Mouse (Mus musculus) kidney, embryonic 16.5 days (tissue): ENCODE results near the gene Cnot2. TPM values are rescaled to one million over a fixed set of nuclear protein-coding genes. Genes with fewer than 3 reads are reported as not detected.

ENCODE experiments used
- ATAC-seq: fragments of 200-750 bp; cut with Nextera tagmentation; 2 replicates; pipeline ENCODE4 v1.8.0; 2017; ENCODE audit warnings: moderate TSS enrichment; ENCODE audit not compliant: low FRiP score, low TSS enrichment
- H3K27ac ChIP-seq: fragments of 300-500 bp; sonication (generic); 2 replicates; pipeline ENCODE4 v1.5.1; 2014; ENCODE audit warnings: low read length
- H3K27me3 ChIP-seq: fragments of 300-500 bp; sonication (generic); 2 replicates; pipeline ENCODE4 v1.6.1; 2014; ENCODE audit warnings: low read length, control low read depth, mixed read lengths; ENCODE audit not compliant: insufficient read depth
- H3K36me3 ChIP-seq: fragments of 300-500 bp; sonication (generic); 2 replicates; pipeline ENCODE4 v1.6.1; 2014; ENCODE audit warnings: low read length, control low read depth, mixed read lengths; ENCODE audit not compliant: insufficient read depth
- H3K4me1 ChIP-seq: fragments of 300-500 bp; sonication (generic); 2 replicates; pipeline ENCODE4 v1.6.1; 2014; ENCODE audit warnings: low read length, control low read depth, mixed read lengths; ENCODE audit not compliant: insufficient read depth
- H3K4me2 ChIP-seq: fragments of 300-500 bp; sonication (generic); replicated peaks from 2 replicates; pipeline ENCODE4 v1.6.1; 2014; ENCODE audit warnings: low read depth, low read length
- H3K4me3 ChIP-seq: fragments of 300-500 bp; sonication (generic); 2 replicates; pipeline ENCODE4 v1.5.1; 2014; ENCODE audit warnings: mild to moderate bottlenecking, low read length
- H3K9ac ChIP-seq: fragments of 300-500 bp; sonication (generic); replicated peaks from 2 replicates; pipeline ENCODE4 v1.6.1; 2014; ENCODE audit warnings: low read length
- H3K9me3 ChIP-seq: fragments of 300-500 bp; sonication (generic); 2 replicates; pipeline ENCODE4 v1.6.1; 2016; ENCODE audit warnings: low read length, control low read depth
- WGBS: fragments of 180-500 bp; shearing (Covaris S2); extraction: QIAGEN DNeasy Blood & Tissue Kit; methylation state at CpG from one replicate; pipeline ENCODE4 v1.1.7; 2014; 5-methylcytosine and 5-hydroxymethylcytosine counted together
- microRNA-seq: library from miRNA; unstranded; fragments of <30 nt; microRNA quantifications from one replicate; pipeline ENCODE4, GENCODE M21; 2016
- polyA plus RNA-seq: library from polyadenylated mRNA; unstranded; fragments of >200 nt; fragmentation: Nextera tagmentation; extraction: Ambion mirVana; gene quantifications from 2 replicates; pipeline ENCODE4 v1.2.1, GENCODE M21; 2015

Cnot2 gene
- polyA plus RNA-seq, 1 experiment from 2014 or later, result 108 TPM

DNA sequence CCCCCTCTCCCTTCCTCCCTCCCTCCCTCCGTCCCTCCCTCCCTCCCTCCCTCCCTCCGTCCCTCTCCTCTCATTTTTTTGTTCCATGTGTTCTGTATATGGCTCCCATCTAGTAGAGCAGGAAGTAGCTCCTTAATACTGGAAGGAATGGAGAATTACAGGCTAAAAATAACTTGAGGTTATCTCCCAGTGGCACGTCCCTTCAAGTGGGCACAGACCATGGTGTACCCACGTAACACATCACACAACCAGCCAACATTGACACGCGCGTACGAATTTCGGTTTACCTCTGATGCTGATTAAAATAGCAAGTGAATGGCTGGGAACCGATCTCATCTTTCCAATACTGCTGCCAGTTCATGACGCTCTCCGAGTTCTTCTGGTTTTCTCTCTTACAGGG, 135.3 kb downstream of the Cnot2 start:
- 94% methylated on average over 10 of the region's 12 CpGs for WGBS
- H3K36me3 ChIP-seq, result no peaks in the 10 kb centered on the region
- H3K9ac ChIP-seq, result no peak overlapping the region
- ATAC-seq, result no peak
- no peak overlapping the region for H3K4me2 ChIP-seq
- no peaks in the 10 kb centered on the region for H3K27me3 ChIP-seq
- no peak overlapping the region for H3K27ac ChIP-seq
- peaks cover 10% of the 10 kb centered on the region for H3K4me1 ChIP-seq
- peaks cover 2% of the 10 kb centered on the region; the same call in 1 of the 2 replicates for H3K9me3 ChIP-seq
- no peak overlapping the region for H3K4me3 ChIP-seq

DNA sequence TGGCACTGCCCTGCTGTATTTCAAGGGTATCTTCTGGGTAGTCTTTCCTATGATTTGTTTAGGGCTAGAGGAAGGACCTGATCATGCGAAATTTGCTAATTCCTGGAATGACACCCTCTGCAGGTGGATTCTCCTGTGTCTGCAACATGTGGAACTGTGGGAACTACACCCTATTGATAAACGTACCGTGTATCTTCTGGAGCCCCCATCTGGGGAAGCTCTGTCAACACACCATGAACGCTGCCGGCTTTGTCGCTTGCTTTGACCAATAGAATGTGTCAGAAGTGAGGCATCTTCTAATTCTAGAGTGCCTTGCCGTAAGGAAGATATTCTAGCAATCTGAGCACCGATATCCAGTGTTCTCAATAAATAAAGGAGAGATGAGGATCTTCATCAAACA, 136.5 kb downstream of the Cnot2 start:
- no peak overlapping the region for H3K27ac ChIP-seq
- H3K9me3 ChIP-seq, result peaks cover 2% of the 10 kb centered on the region; the same call in 1 of the 2 replicates
- H3K36me3 ChIP-seq, result no peaks in the 10 kb centered on the region
- ATAC-seq, result no peak
- H3K27me3 ChIP-seq, result no peaks in the 10 kb centered on the region
- no peak overlapping the region for H3K4me3 ChIP-seq
- WGBS, result 94% methylated on average over 8 of the region's 8 CpGs
- peaks cover under 1% of the 10 kb centered on the region; the same call in 1 of the 2 replicates for H3K4me1 ChIP-seq
- no peak overlapping the region for H3K4me2 ChIP-seq
- H3K9ac ChIP-seq, result no peak overlapping the region

DNA sequence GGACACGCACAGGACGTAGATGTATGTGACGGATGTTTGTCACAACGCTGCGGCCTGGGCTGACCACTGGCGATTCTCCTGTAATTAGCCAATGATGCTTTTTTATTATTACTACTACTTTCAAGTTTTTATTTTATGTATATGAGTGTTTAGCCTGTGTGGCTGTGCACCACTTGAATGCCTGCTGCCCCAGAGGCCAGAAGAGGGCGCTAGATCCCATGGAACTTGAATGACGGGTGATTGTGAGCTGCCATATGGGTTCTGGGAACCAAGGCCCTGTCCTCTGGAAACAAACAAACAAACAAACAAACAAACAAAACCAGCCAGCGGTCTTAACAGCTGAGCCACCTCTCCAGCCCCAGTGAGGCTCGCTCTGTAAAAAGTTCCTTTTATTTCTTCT, 136.9 kb downstream of the Cnot2 start:
- H3K9ac ChIP-seq, result no peak overlapping the region
- H3K27me3 ChIP-seq, result no peaks in the 10 kb centered on the region
- 96% methylated on average over 10 of the region's 10 CpGs for WGBS
- H3K4me3 ChIP-seq, result no peak overlapping the region
- H3K4me1 ChIP-seq, result no peaks in the 10 kb centered on the region
- no peak overlapping the region for H3K27ac ChIP-seq
- H3K9me3 ChIP-seq, result peaks cover 5% of the 10 kb centered on the region; the same call in 1 of the 2 replicates
- H3K36me3 ChIP-seq, result no peaks in the 10 kb centered on the region
- ATAC-seq, result no peak
- H3K4me2 ChIP-seq, result no peak overlapping the region

DNA sequence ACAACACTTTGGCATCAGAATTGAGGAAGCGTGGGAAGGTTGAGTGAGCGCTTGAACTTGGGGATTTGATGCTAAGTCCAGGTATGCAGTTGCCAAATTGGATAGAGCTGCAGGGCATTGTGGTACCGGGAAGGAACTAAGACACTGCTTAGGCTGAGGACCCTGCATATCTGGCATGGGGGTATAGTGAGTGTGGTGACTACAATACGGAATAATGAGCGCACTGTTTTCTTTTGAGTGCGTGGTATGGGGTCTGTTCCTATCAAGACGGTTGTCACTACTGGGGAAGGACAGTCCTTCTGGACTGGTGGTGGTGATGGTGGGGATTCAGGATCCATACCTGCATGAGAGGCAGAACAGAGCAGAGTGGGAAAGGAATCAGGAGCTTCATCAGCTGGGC, 140.4 kb downstream of the Cnot2 start:
- Histone ChIP-seq H3K4me1 (no peaks in the 10 kb centered on the region), H3K36me3 (peaks cover 4% of the 10 kb centered on the region; the same call in 1 of the 2 replicates), H3K27me3 (no peaks in the 10 kb centered on the region), H3K4me2 (no peak overlapping the region), H3K27ac (no peak overlapping the region), H3K4me3 (no peak overlapping the region), H3K9me3 (peaks cover 18% of the 10 kb centered on the region), H3K9ac (no peak overlapping the region)
- 94% methylated on average over 7 of the region's 7 CpGs for WGBS
- no peak for ATAC-seq

DNA sequence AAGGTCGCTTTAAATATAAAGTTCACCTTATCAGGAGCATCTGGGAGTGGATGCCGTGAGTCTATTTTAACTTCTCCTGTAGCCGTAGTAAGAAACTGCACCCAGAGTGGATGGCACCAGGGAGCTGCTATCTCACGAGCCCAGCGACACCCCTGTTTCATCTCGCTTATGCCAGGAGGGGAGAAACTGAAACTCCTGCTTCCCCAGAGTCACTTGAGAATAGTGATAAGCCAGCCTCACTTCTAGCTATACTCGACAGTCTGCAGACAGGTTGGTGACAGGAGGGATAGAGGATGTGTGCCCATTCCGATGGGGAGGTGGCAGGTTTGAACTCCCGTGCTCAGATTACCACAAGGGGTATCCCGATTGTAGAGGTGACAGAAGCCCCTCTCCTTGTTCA, 141.2 kb downstream of the Cnot2 start:
- no peaks in the 10 kb centered on the region for H3K4me1 ChIP-seq
- no peak overlapping the region for H3K4me2 ChIP-seq
- no peak overlapping the region for H3K27ac ChIP-seq
- H3K27me3 ChIP-seq, result no peaks in the 10 kb centered on the region
- 80% methylated on average over 10 of the region's 10 CpGs for WGBS
- peaks cover 4% of the 10 kb centered on the region; the same call in 1 of the 2 replicates for H3K36me3 ChIP-seq
- no peak for ATAC-seq
- H3K9me3 ChIP-seq, result peaks cover 18% of the 10 kb centered on the region
- H3K9ac ChIP-seq, result no peak overlapping the region
- no peak overlapping the region for H3K4me3 ChIP-seq

DNA sequence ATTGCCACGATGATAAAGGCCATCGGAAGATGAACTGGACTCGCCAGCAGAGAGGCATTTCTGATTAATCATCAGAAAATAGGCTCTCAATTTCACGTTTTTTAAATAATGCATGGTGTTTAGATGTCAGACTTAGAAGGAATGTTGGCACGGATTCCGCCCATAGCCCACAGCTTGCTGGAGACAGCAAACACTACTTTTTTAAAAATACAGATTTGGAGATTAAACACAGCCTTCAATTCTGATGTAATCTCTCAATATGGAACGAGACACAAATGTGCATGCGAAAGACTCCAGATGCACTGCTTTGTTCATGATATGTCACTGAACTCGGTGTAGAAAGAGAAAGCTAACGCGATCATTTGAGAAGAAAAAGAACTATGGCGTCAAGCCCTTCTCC, 145.9 kb downstream of the Cnot2 start:
- Histone ChIP-seq H3K9me3 (peaks cover 16% of the 10 kb centered on the region), H3K36me3 (peaks cover 4% of the 10 kb centered on the region; the same call in 1 of the 2 replicates), H3K27me3 (no peaks in the 10 kb centered on the region), H3K4me3 (no peak overlapping the region), H3K9ac (no peak overlapping the region), H3K4me2 (no peak overlapping the region), H3K4me1 (no peaks in the 10 kb centered on the region), H3K27ac (no peak overlapping the region)
- no peak for ATAC-seq
- WGBS, result 83% methylated on average over 12 of the region's 12 CpGs

Small RNA genes within 50 kb of the gene (microRNA-seq; reads per million reads assigned to microRNA genes)
- not detected for gene Gm25190

Other genes starting within 250 kb of the Cnot2 start
- gene Kcnmb4, start 107.6 kb downstream of the Cnot2 start, polyA plus RNA-seq, result 4.2 and 5.1 TPM in 2 replicates